Mouse (Mus musculus) left cerebral cortex, adult 11 months (tissue): ENCODE measurements around the gene Gm5152.
"Not testable (repeated sequence)": the region's sequence is repeated elsewhere in the genome, so short reads cannot be mapped to it uniquely, and the experiment has no call there.

Experiments used
- DNase-seq: peaks from one replicate; pipeline ENCODE4 v3.0.0; 2022; ENCODE audit warnings: low spot score

Gene Gm5152

GRCm38 (mm10) chr5:10246426-10246825 lies at the start of gene Gm5152:
Gene Gm5152, minus strand, starts transcription at chr5:10246526.
- not testable (repeated sequence) for DNase-seq

- DNase-seq = not testable (repeated sequence)
Measured at GRCm38 (mm10) chr5:10254768-10255167, 8.4 kb upstream of the Gm5152 start.

DNA sequence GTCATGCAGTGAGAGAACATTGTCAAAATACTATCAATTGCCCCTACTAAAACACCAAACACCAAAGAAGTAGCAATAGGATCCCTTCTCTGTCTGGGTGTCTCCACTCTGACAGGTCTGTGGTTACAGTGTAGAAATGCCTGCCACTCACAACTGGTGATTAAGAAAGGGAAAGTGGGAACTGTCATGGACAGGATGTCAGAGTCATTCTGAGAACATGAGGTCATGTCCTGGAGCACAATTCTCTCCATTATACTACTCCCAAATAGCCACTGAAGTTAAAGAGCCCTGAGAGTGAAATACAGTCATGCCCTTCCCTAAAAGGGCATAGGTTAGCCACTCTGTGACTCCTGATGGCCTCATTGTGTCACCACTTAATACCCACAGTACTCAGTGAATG lies 556 bp downstream of the Gm5152 start:
- DNase-seq = not testable (repeated sequence)

DNA sequence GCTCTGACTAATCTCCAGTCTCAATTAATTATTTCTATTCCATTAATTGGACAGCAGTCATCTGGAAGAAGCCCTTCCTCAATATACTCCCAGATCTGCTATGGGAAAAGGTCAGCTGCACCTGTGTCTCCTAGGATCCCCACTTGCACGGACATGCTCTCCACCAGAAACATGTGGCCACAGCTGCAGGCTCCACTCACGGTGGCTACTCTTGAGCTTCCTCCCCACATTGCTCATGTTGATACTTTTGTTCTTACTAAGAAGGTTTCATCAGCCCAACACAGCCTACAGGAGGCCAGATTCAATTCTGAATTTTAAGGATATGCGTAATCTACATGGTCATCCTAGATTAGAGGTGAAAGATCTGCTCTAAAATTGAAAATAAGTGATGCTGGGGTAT lies 5.9 kb downstream of the Gm5152 start:
- not testable (repeated sequence) for DNase-seq

- DNase-seq = no peak
Measured at GRCm38 (mm10) chr5:10220317-10220716, 26.0 kb downstream of the Gm5152 start.

DNA sequence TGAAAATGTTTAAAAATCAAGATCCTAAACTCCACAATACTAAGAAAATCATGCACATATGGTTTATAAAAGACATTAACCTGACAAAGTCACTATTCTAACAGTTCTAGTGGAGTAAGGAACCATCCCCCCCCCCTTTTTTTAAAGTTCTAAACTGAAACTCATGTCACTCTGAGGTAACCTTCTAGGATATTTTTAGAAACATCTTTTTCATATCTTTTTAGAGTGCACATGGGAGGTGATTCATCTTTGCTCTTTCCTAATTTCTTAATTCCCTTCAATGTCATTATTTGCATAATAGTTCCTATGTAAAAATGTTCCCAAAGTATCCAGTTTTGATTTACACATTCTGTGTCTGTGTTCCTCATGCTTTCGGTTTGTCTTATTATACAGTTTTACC lies 43.3 kb downstream of the Gm5152 start:
- no peak for DNase-seq

DNA sequence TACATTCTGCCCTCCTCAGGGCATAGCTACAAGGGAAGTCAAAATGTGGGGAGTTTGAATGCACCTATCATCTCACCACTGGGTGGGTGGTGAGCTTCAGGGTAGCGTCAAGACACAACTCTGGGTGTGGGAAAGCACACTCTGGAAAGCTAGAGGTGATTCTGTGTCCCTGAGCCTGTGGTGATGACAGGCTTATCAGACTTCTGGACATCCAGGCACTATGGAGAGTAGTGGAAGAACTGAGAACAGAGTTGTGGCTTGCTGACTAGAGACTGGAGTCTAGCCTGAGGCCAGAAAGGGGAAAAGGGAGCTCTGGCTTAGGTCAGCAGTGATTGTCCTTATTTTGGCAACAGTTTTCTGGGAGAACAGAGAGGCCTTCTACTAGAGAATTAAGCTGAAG lies 49.4 kb downstream of the Gm5152 start:
- DNase-seq = no peak
